Mouse (Mus musculus) cortical plate, adult 2 months (tissue): ENCODE data around the gene Cer1.

Experiments
- CTCF ChIP-seq: fragments of 200-500 bp; IDR thresholded peaks from 2 replicates; pipeline ENCODE4 v1.5.1; 2011; ENCODE audit warnings: mild to moderate bottlenecking, control low read depth, low read length; ENCODE audit not compliant: insufficient read depth; ENCODE audit errors: extremely low read depth
- POLR2A ChIP-seq: fragments of 200-500 bp; IDR thresholded peaks from 2 replicates; pipeline ENCODE4 v1.6.1; 2011; ENCODE audit warnings: mild to moderate bottlenecking, low read length, control low read depth; ENCODE audit not compliant: insufficient read depth; ENCODE audit errors: extremely low read depth

GRCm38 (mm10) chr4:82864974-82865699 is 19.8 kb downstream of the Cer1 start:
- no peak for TF ChIP-seq POLR2A
- TF ChIP-seq CTCF: no peak
